ENCODE assay signal across 10 mouse cellular contexts in the genomic region with DNA sequence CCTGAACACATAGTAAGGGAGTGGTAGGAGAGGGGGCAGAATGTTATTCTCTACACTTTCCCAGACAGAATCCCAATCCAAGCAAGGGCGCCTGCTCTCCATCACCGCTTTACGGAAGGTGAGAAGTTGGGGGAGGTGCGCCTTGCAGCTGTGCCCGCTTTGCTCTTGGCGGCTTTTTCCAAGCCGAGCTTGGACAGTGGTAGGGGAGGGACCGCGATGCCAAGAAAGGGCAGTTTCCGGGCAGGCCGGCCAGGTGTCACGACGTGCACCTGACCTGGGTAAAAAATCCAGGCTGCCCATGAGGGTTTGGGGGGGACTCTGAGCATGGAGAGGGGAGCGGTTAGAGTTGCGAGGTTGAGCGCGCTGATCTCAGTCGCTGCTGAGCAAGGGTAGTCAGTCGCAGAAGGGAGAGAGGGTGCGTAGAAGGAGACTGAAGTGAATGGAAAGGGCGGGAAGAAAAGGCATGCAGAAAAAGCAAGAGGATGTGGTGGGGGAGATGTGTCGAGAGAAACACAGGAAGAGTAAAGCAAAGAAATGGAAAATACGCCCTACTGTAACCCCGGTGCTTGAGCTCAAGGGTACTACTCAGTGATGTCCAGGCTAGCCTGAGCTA. TPM values are rescaled to one million over a fixed set of nuclear protein-coding genes. Genes with fewer than 3 reads are reported as not detected.
DNase-seq lines count a peak whose midpoint lies in the region; ATAC-seq and TF ChIP-seq lines count a peak whose summit lies in the region.
"Had no signal": no experiment of that assay in that cellular context is flagged by ENCODE, and none has a peak within 500 bp of the region (broad histone marks: within the 10 kb centered on the region; RNA-seq: fewer than 3 reads in every experiment).

No protein-coding gene starts in this region.

- no peak for TF ChIP-seq CTCF in kidney, postnatal 0 days (IDR thresholded peaks at IDR 0.05; ENCODE audit: low read depth)

- no peaks in the 10 kb centered on the region for H3K9me3 ChIP-seq in heart, embryonic 14.5 days (ENCODE audit: control insufficient read depth, low read length)
- H3K9me3 ChIP-seq in forebrain, embryonic 11.5 days (ENCODE audit: control insufficient read depth, low read length), result no peaks in the 10 kb centered on the region
- no peaks in the 10 kb centered on the region for H3K9me3 ChIP-seq in kidney, postnatal 0 days (replicated peaks; ENCODE audit: low read length)

- H3K9ac ChIP-seq in heart, embryonic 14.5 days (ENCODE audit: low read length), result no peak overlapping the region
- H3K9ac ChIP-seq in forebrain, embryonic 11.5 days (ENCODE audit: low read length), result no peak overlapping the region
- H3K9ac ChIP-seq in kidney, postnatal 0 days (ENCODE audit: low read depth, low read length), result no peak overlapping the region

- no peak for DNase-seq in heart, adult 8-10 months (ENCODE audit: low spot score)
- no peak for DNase-seq in forebrain, embryonic 11.5 days (ENCODE audit: low spot score)
- DNase-seq in kidney, postnatal 0 days (ENCODE audit: low spot score), result no peak
- DNase-seq in neural tube, embryonic 10.5 days (ENCODE audit: extremely low spot score, low spot score), result peak; percentile 42
- no peak for DNase-seq in lung, postnatal 14 days
- no peak for DNase-seq in testis, postnatal 10 days (ENCODE audit: low spot score)
- DNase-seq in right cerebral cortex, adult 18-20 months, result no peak

- peak overlapping the region; percentile 2 to 5; a peak in 1 of 4 replicates for H3K4me3 ChIP-seq in heart, embryonic 14.5 days (ENCODE audit: control insufficient read depth in 1 of 2, insufficient read depth in 1 of 2, low read depth in 1 of 2, low read length in 2 of 2)
- H3K4me3 ChIP-seq in forebrain, embryonic 11.5 days (ENCODE audit: low read depth, low read length), result no peak overlapping the region
- 0 out of 2 replicates have a peak overlapping the region, but pooled peaks have one; percentile 5 for H3K4me3 ChIP-seq in kidney, postnatal 0 days (replicated peaks; ENCODE audit: low read depth, low read length)
- H3K4me3 ChIP-seq: left cerebral cortex, adult 2 months had no signal

- WGBS in heart, embryonic 14.5 days, result 1% methylated on average over 24 of the region's 24 CpGs
- WGBS in forebrain, embryonic 11.5 days, result 0% methylated on average over 24 of the region's 24 CpGs
- WGBS in kidney, postnatal 0 days, result 2% methylated on average over 24 of the region's 24 CpGs

- peak overlapping the region; percentile 37 for H3K4me2 ChIP-seq in heart, embryonic 14.5 days (ENCODE audit: low read length)
- peak overlapping the region; percentile 40; the same call in 1 of the 2 replicates for H3K4me2 ChIP-seq in forebrain, embryonic 11.5 days (ENCODE audit: low read depth, low read length, severe bottlenecking)
- H3K4me2 ChIP-seq in kidney, postnatal 0 days (ENCODE audit: low read length), result peak overlapping the region; percentile 49

- ATAC-seq in heart, embryonic 14.5 days (ENCODE audit: insufficient number of reproducible peaks, insufficient read depth, low FRiP score, low read depth), result no peak
- ATAC-seq in forebrain, embryonic 11.5 days (replicated peaks; ENCODE audit: low FRiP score), result no peak
- no peak; the same call in 1 of the 2 replicates for ATAC-seq in kidney, postnatal 0 days (replicated peaks; ENCODE audit: low FRiP score, low read depth)

- no peaks in the 10 kb centered on the region for H3K36me3 ChIP-seq in heart, embryonic 14.5 days (ENCODE audit: control insufficient read depth, insufficient read depth, low read length)
- no peaks in the 10 kb centered on the region for H3K36me3 ChIP-seq in forebrain, embryonic 11.5 days (ENCODE audit: control insufficient read depth, insufficient read depth, low read length)
- H3K36me3 ChIP-seq in kidney, postnatal 0 days (ENCODE audit: insufficient read depth, low read length), result no peaks in the 10 kb centered on the region

- peaks cover 91% of the 10 kb centered on the region for H3K27me3 ChIP-seq in heart, embryonic 14.5 days (ENCODE audit: control insufficient read depth, insufficient read depth, low read length)
- H3K27me3 ChIP-seq in forebrain, embryonic 11.5 days (ENCODE audit: control insufficient read depth, insufficient read depth, low read length), result peaks cover 90% of the 10 kb centered on the region
- H3K27me3 ChIP-seq in kidney, postnatal 0 days (ENCODE audit: insufficient read depth, low read length), result peaks cover 27% of the 10 kb centered on the region

- H3K27ac ChIP-seq in heart, embryonic 14.5 days (replicated peaks in 1 of 2; ENCODE audit: control insufficient read depth in 1 of 2, insufficient read depth in 1 of 2, low read depth in 2 of 2, low read length in 2 of 2), result no peak overlapping the region
- H3K27ac ChIP-seq in forebrain, embryonic 11.5 days (ENCODE audit: low read depth, low read length), result no peak overlapping the region
- no peak overlapping the region for H3K27ac ChIP-seq in kidney, postnatal 0 days
- H3K27ac ChIP-seq: left cerebral cortex, adult 2 months had no signal

- H3K4me1 ChIP-seq in heart, embryonic 14.5 days (ENCODE audit: control insufficient read depth in 2 of 2, insufficient read depth in 2 of 2, low read length in 2 of 2), result peaks cover 11 to 29% of the 10 kb centered on the region in 2 experiments
- H3K4me1 ChIP-seq in forebrain, embryonic 11.5 days (replicated peaks; ENCODE audit: control insufficient read depth, insufficient read depth, low read length), result peaks cover 15% of the 10 kb centered on the region; the same call in 1 of the 2 replicates
- peaks cover 12% of the 10 kb centered on the region for H3K4me1 ChIP-seq in kidney, postnatal 0 days (replicated peaks; ENCODE audit: insufficient read depth, low read length)

RNA-seq across cellular contexts. Expression of a gene that starts 3.9 kb away (rescaled TPM):
- not detected in 2 replicates for polyA plus RNA-seq in heart, embryonic 14.5 days (2014; fragmentation: Nextera tagmentation; extraction: Ambion mirVana)
- total RNA-seq in heart, adult 8-10 months (2022), result not detected
- polyA plus RNA-seq in forebrain, embryonic 11.5 days (2014; fragmentation: Nextera tagmentation; extraction: Ambion mirVana), result 9.4 and 10.9 TPM in 2 replicates
- polyA plus RNA-seq in kidney, postnatal 0 days (2015; fragmentation: Nextera tagmentation; extraction: Ambion mirVana), result 25.3 and 28.9 TPM in 2 replicates
- total RNA-seq: monocyte, adult 5-6 weeks had no signal

RNA-seq across cellular contexts. Expression of a gene that starts 15.9 kb away (rescaled TPM):
- polyA plus RNA-seq in heart, embryonic 14.5 days (2014; fragmentation: Nextera tagmentation; extraction: Ambion mirVana), result 21.0 and 23.8 TPM in 2 replicates
- 10 to 100 TPM; 12.9 to 14.3 (median 13.1) TPM for total RNA-seq in heart, adult 8-10 months (2022)
- 53.6 and 54.8 TPM in 2 replicates for polyA plus RNA-seq in forebrain, embryonic 11.5 days (2014; fragmentation: Nextera tagmentation; extraction: Ambion mirVana)
- polyA plus RNA-seq in kidney, postnatal 0 days (2015; fragmentation: Nextera tagmentation; extraction: Ambion mirVana), result 40.7 and 45.0 TPM in 2 replicates

Comparison
In these comparisons a context has a peak if more than half of its experiments do, and no peak if none do; other contexts are left out.
1. RNA of a gene that starts 3.9 kb away (polyA plus RNA-seq): 25.3 to 28.9 TPM in kidney, postnatal 0 days and 9.4 to 10.9 TPM in forebrain, embryonic 11.5 days; not detected in heart, embryonic 14.5 days; every median in the first group is over 10 times any median in the second.
2. Peak in every context shown above with its lines, with median percentiles within 50 percentile points of each other: H3K4me2 ChIP-seq.